In the genomic region with DNA sequence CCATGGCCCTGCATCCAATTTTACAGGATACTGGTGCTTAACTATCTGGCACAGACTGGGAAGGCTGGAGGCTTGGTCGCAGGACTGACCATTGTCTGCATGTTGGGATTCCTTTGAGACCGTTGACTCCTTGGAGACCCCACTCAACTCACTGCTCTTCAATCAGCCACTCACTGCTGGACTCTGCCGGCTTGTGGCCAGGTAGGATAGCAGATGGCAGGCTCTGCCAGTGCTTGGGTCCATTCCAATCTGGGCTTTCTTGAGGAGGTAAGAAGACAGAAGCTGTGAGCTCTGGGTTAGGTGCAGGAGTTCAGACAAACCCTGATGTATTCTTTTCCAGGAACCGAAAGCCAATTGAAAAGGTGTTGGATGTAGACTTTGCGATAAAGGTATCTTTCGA, we compare ENCODE assay signal across 13 mouse cellular contexts. TPM values are rescaled to one million over a fixed set of nuclear protein-coding genes. Genes with fewer than 3 reads are reported as not detected.
"Had no signal": no experiment of that assay in that cellular context is flagged by ENCODE, and none has a peak within 500 bp of the region (broad histone marks: within the 10 kb centered on the region; RNA-seq: fewer than 3 reads in every experiment).

No protein-coding gene starts in this region.

- DNase-seq: kidney, postnatal 25 days; layer of hippocampus, adult 9-11 months; layer of hippocampus, postnatal 36 days; lung, adult 18-20 months; right cerebral cortex, adult 18-20 months; right cerebral cortex, postnatal 25 days; thymus, postnatal 36 days had no signal

- ATAC-seq: midbrain, embryonic 16.5 days had no signal

RNA-seq across cellular contexts. Expression of a gene that starts 8.7 kb away (rescaled TPM):
- total RNA-seq: megakaryocyte-erythroid progenitor cell, adult 5-6 weeks had no signal

RNA-seq across cellular contexts. Expression of a gene that starts 14.4 kb away (rescaled TPM):
- total RNA-seq: megakaryocyte-erythroid progenitor cell, adult 5-6 weeks had no signal
- polyA plus RNA-seq: limb, embryonic 13.5 days; midbrain, embryonic 12.5 days; midbrain, embryonic 16.5 days; neural tube, embryonic 11.5 days; neural tube, embryonic 15.5 days had no signal
